In the genomic region with DNA sequence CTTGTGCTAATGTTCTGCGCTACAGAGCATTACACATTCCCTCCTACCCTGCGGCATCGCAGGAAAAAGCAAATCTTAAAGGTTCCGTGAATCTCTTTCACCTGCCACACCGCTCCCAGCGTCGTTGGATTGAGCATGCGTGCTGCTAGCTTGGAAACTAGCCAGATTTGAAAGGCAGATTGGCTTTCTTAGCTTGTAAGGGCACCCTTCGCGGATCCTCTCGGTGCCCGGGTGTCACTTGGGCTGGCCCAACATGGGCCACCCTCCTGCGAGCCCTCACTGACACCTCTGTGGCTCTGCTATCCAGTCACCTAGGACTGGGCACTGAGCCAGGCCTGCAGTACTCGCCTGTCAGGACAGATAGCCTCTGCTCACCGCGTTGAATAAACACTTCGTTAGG, we compare ENCODE assay signal across 10 mouse cellular contexts.
DNase-seq lines count a peak whose midpoint lies in the region; ATAC-seq lines count a peak whose summit lies in the region.
"Had no signal": no experiment of that assay in that cellular context is flagged by ENCODE, and none has a peak within 500 bp of the region (broad histone marks: within the 10 kb centered on the region; RNA-seq: fewer than 3 reads in every experiment).

No protein-coding gene starts in this region.

- WGBS in heart, embryonic 15.5 days: 36% methylated on average over 17 of the region's 17 CpGs
- 78% methylated on average over 17 of the region's 17 CpGs for WGBS in limb, embryonic 10.5 days

- no peak overlapping the region for H3K27ac ChIP-seq in heart, embryonic 15.5 days
- H3K27ac ChIP-seq in limb, embryonic 10.5 days: no peak overlapping the region
- H3K27ac ChIP-seq: embryonic facial prominence, embryonic 13.5 days had no signal

- ATAC-seq in heart, embryonic 15.5 days (replicated peaks; ENCODE audit: insufficient number of reproducible peaks, insufficient read depth, low FRiP score, low read depth): peak; percentile 72; the same call in 1 of the 2 replicates
- ATAC-seq: intestine, postnatal 0 days had no signal

- no peaks in the 10 kb centered on the region for H3K9me3 ChIP-seq in heart, embryonic 15.5 days (replicated peaks)
- no peaks in the 10 kb centered on the region for H3K9me3 ChIP-seq in limb, embryonic 10.5 days (replicated peaks)
- H3K9me3 ChIP-seq: embryonic facial prominence, embryonic 13.5 days had no signal

- H3K4me1 ChIP-seq in heart, embryonic 15.5 days (replicated peaks): peaks cover 12% of the 10 kb centered on the region
- H3K4me1 ChIP-seq in limb, embryonic 10.5 days: peaks cover 2% of the 10 kb centered on the region; the same call in 1 of the 2 replicates
- H3K4me1 ChIP-seq: embryonic facial prominence, embryonic 13.5 days had no signal

- no peaks in the 10 kb centered on the region for H3K27me3 ChIP-seq in heart, embryonic 15.5 days
- H3K27me3 ChIP-seq in limb, embryonic 10.5 days (ENCODE audit: low read depth, poor library complexity, severe bottlenecking): no peaks in the 10 kb centered on the region
- H3K27me3 ChIP-seq: embryonic facial prominence, embryonic 13.5 days had no signal

- no peak overlapping the region for H3K9ac ChIP-seq in heart, embryonic 15.5 days
- H3K9ac ChIP-seq: embryonic facial prominence, embryonic 13.5 days had no signal

- no peaks in the 10 kb centered on the region for H3K36me3 ChIP-seq in heart, embryonic 15.5 days
- H3K36me3 ChIP-seq in limb, embryonic 10.5 days: no peaks in the 10 kb centered on the region
- H3K36me3 ChIP-seq: embryonic facial prominence, embryonic 13.5 days had no signal

- H3K4me3 ChIP-seq in heart, embryonic 15.5 days: peak overlapping the region; percentile 9; the same call in 1 of the 2 replicates
- no peak overlapping the region for H3K4me3 ChIP-seq in limb, embryonic 10.5 days
- H3K4me3 ChIP-seq: embryonic facial prominence, embryonic 13.5 days had no signal

- H3K4me2 ChIP-seq in heart, embryonic 15.5 days: peak overlapping the region; percentile 56
- H3K4me2 ChIP-seq: embryonic facial prominence, embryonic 13.5 days had no signal

- DNase-seq in adrenal gland, adult 2 months: peak; percentile 6
- DNase-seq in adrenal gland, postnatal 4 days (ENCODE audit: low spot score in 2 of 2): no peak
- peak; percentile 9 for DNase-seq in lung, postnatal 10 days
- DNase-seq in lung, adult 18-20 months: no peak
- peak; percentile 33 for DNase-seq in right cerebral cortex, adult 18-20 months
- no peak for DNase-seq in thymus, postnatal 25 days
- DNase-seq in limb, embryonic 10.5 days (ENCODE audit: low spot score): no peak

Comparison
In these comparisons a context has a peak if more than half of its experiments do, and no peak if none do; other contexts are left out.
1. DNase-seq: peak in adrenal gland, adult 2 months (single experiment), lung, postnatal 10 days (single experiment) and right cerebral cortex, adult 18-20 months (single experiment); none in adrenal gland, postnatal 4 days (0 of 2), lung, adult 18-20 months (0 of 2), thymus, postnatal 25 days (single experiment) and limb, embryonic 10.5 days (single experiment).